Mouse (Mus musculus) erythroblast, embryonic 14.5 days (primary cell): ENCODE results near the gene Atf5.

Experiments used
- GATA1 ChIP-seq: IDR thresholded peaks from 2 replicates; pipeline ENCODE4 v1.6.1; 2012; ENCODE audit warnings: low read length, inconsistent platforms, mixed read lengths
- TAL1 ChIP-seq: IDR thresholded peaks from 3 replicates; pipeline ENCODE4 v1.6.1; 2012; ENCODE audit warnings: low read length, inconsistent platforms, mixed read lengths

DNA sequence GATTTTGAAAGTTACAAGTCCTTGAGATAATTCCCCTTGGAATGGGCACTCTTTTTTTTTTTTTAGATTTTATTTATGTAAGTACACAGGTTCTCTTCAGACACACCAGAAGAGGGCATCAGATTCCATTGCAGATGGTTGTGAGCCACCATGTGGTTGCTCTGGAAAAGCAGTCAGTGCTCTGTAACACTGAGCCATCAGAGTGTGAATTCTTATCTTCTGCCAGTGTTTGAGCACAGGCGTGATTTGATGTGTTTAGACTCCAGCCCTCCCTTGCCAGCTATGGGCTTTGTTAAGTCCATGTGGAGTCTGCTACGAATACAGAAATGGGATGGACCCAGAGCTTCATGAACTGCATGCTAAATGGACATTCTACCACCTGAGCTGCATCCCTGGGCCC lies 1.7 kb upstream of the Atf5 start:
- TF ChIP-seq GATA1 (0 out of 2 replicates have a peak, but pooled peaks have one; percentile 7), TAL1 (no peak)
